Mouse (Mus musculus): ENCODE data around the gene Tdrd9. TPM values are rescaled to one million over a fixed set of nuclear protein-coding genes. Genes with fewer than 3 reads are reported as not detected.

The Tdrd9 gene
- total and polyA plus RNA-seq, 3 experiments: 28.9 to 46.5 TPM; not detected in 1

DNA sequence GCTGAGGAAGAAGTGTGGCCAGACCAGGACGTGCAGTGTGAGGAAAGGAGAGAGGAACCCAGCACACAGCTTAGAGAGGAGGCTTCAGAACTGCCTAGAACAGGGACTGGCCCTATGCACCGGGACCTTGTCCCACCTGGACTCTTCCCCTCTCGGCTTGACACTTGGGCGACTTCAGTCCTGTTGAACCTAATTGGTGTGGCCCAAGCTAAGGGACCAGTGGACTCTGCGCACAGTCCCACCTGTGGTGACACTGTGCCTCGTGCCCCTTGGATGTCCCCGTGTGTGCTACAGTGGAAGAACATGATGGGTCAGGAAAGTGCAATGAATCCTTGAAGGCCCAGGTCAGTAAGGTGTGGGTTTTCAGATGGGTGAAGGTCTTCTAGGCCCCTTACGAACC, 136.3 kb downstream of the Tdrd9 start:
- no peak overlapping the region for H3K9ac ChIP-seq (ENCODE audit: control insufficient read depth, low read depth, low read length, poor library complexity, severe bottlenecking)
- no peaks in the 10 kb centered on the region for H3K27me3 ChIP-seq (ENCODE audit: control insufficient read depth in 1 of 2, insufficient read depth in 2 of 2, low read length in 2 of 2)

DNA sequence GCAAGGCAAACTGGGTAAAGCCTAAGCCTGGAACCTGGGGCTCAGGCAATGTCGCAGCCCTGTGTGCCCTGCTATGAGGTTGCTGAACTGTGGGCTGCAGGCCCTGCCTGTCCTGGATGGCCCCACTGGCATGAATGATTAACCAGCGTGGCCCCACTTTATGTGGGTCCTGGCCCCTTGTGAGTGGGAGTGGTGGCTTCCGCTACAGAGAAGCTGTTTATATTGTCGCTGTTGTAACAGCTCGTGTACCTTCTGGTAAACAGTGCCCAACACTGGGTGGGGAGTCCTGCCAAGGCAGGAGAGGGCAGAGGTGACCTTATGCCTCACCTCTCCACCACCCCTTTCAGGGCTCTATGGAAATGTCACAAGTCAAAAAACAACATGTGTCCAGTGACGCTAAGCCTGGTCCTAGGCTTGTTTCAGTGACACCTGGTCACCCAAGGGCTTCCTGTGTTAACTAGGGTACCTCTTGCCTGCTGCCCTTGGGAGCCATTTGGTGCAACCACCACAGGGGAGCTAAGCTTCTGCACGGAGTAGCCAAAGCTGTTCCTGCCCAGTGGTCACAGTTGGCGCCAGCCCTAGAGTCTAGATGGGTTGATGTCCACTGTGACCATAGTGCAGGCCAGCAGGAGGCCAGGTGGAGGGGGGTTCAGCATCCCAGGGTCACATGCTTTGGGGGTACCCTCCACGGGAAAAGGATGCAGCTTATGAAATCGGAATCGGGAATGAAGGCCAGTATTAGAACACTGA, 137.5 kb downstream of the Tdrd9 start:
- DNase-seq (ENCODE audit: low read depth, low spot score): no peak
- H3K27ac ChIP-seq (ENCODE audit: control insufficient read depth, low read depth, low read length): no peak overlapping the region
- no peak for TF ChIP-seq MAZ (IDR thresholded peaks at IDR 0.05; ENCODE audit: low read depth, low read length)
- no peak for TF ChIP-seq MAX (IDR thresholded peaks at IDR 0.05; ENCODE audit: low read length)
- no peak for TF ChIP-seq RAD21 (IDR thresholded peaks at IDR 0.05; ENCODE audit: low read depth, low read length)
- TF ChIP-seq RCOR1 (IDR thresholded peaks at IDR 0.05; ENCODE audit: low read depth, low read length): no peak
- TF ChIP-seq ZNF384 (IDR thresholded peaks at IDR 0.05; ENCODE audit: low read depth, low read length): no peak
- no peak for TF ChIP-seq MEF2A (IDR thresholded peaks at IDR 0.05; ENCODE audit: extremely low read depth, insufficient replicate concordance, low read depth, low read length, poor library complexity, severe bottlenecking)
- TF ChIP-seq UBTF (IDR thresholded peaks at IDR 0.05; ENCODE audit: borderline replicate concordance, insufficient read depth, low read depth, low read length): no peak
- TF ChIP-seq CHD1 (IDR thresholded peaks at IDR 0.05; ENCODE audit: low read depth, low read length): no peak
- no peak for TF ChIP-seq POLR2AphosphoS2 (IDR thresholded peaks at IDR 0.05; ENCODE audit: low read length)
- TF ChIP-seq ZMIZ1 (IDR thresholded peaks at IDR 0.05; ENCODE audit: low read depth, low read length): no peak
- no peak for TF ChIP-seq MYC (IDR thresholded peaks at IDR 0.05; ENCODE audit: low read depth, low read length)
- TF ChIP-seq NELFE (IDR thresholded peaks at IDR 0.05; ENCODE audit: low read depth, low read length): no peak
- H3K79me2 ChIP-seq (ENCODE audit: control insufficient read depth, insufficient read depth, low read length, poor library complexity): no peaks in the 10 kb centered on the region
- no peaks in the 10 kb centered on the region; the same call in 1 of the 2 replicates for H3K9me3 ChIP-seq (replicated peaks; ENCODE audit: insufficient read depth, low read length)
- H3K9ac ChIP-seq (ENCODE audit: control insufficient read depth, low read depth, low read length, poor library complexity, severe bottlenecking): no peak overlapping the region
- H3K27me3 ChIP-seq (ENCODE audit: control insufficient read depth in 1 of 2, insufficient read depth in 2 of 2, low read length in 2 of 2): no peaks in the 10 kb centered on the region
- H3K4me3 ChIP-seq (ENCODE audit: control insufficient read depth in 1 of 2, insufficient read depth in 1 of 2, low read depth in 2 of 2, low read length in 2 of 2): no peak overlapping the region
- no peaks in the 10 kb centered on the region for H3K4me1 ChIP-seq (ENCODE audit: control insufficient read depth in 1 of 2, insufficient read depth in 2 of 2, low read length in 2 of 2)
- no peaks in the 10 kb centered on the region for H3K36me3 ChIP-seq (ENCODE audit: control insufficient read depth in 1 of 2, insufficient read depth in 2 of 2, low read length in 2 of 2)

More for the DNA sequence above, 136.3 kb downstream of the Tdrd9 start:
- DNase-seq (ENCODE audit: low read depth, low spot score): no peak
- Histone ChIP-seq H3K79me2 (ENCODE audit: control insufficient read depth, insufficient read depth, low read length, poor library complexity) (no peaks in the 10 kb centered on the region), H3K4me1 (ENCODE audit: control insufficient read depth in 1 of 2, insufficient read depth in 2 of 2, low read length in 2 of 2) (no peaks in the 10 kb centered on the region), H3K27ac (ENCODE audit: control insufficient read depth, low read depth, low read length) (no peak overlapping the region), H3K36me3 (ENCODE audit: control insufficient read depth in 1 of 2, insufficient read depth in 2 of 2, low read length in 2 of 2) (no peaks in the 10 kb centered on the region), H3K4me3 (ENCODE audit: control insufficient read depth in 1 of 2, insufficient read depth in 1 of 2, low read depth in 2 of 2, low read length in 2 of 2) (no peak overlapping the region), H3K9me3 (replicated peaks; ENCODE audit: insufficient read depth, low read length) (no peaks in the 10 kb centered on the region; the same call in 1 of the 2 replicates)
- TF ChIP-seq NRF1 (IDR thresholded peaks at IDR 0.05; ENCODE audit: insufficient read depth, low read depth, low read length, poor library complexity, severe bottlenecking) (no peak), RAD21 (IDR thresholded peaks at IDR 0.05; ENCODE audit: low read depth, low read length) (no peak), POLR2A (IDR thresholded peaks at IDR 0.05; ENCODE audit: control insufficient read depth in 1 of 2, insufficient read depth in 1 of 2, low read depth in 1 of 2, low read length in 2 of 2, poor library complexity in 1 of 2) (no peak), ZMIZ1 (IDR thresholded peaks at IDR 0.05; ENCODE audit: low read depth, low read length) (no peak), POLR2AphosphoS2 (IDR thresholded peaks at IDR 0.05; ENCODE audit: low read length) (no peak), E2F4 (IDR thresholded peaks at IDR 0.05; ENCODE audit: borderline replicate concordance, low read depth, low read length) (no peak), USF2 (IDR thresholded peaks at IDR 0.05; ENCODE audit: borderline replicate concordance in 1 of 2, insufficient read depth in 1 of 2, low read depth in 1 of 2, low read length in 2 of 2) (no peak), NELFE (IDR thresholded peaks at IDR 0.05; ENCODE audit: low read depth, low read length) (no peak), EP300 (IDR thresholded peaks at IDR 0.05; ENCODE audit: low read depth in 1 of 2, low read length in 2 of 2) (no peak), ZKSCAN1 (IDR thresholded peaks at IDR 0.05; ENCODE audit: low read depth, low read length) (no peak), KAT2A (conservative IDR thresholded peaks at IDR 0.05; ENCODE audit: low read depth, low read length) (no peak), MEF2A (IDR thresholded peaks at IDR 0.05; ENCODE audit: extremely low read depth, insufficient replicate concordance, low read depth, low read length, poor library complexity, severe bottlenecking) (no peak), TAL1 (IDR thresholded peaks at IDR 0.05; ENCODE audit: low read length) (no peak), CTCF (IDR thresholded peaks at IDR 0.05 in 2 of 3, conservative IDR thresholded peaks at IDR 0.05 in 1 of 3; ENCODE audit: control insufficient read depth in 1 of 3, insufficient read depth in 1 of 3, low read depth in 2 of 3, low read length in 3 of 3, poor library complexity in 1 of 3, severe bottlenecking in 1 of 3) (no peak)
